ENCODE assay signal across 38 mouse cellular contexts in genomic region chr13:96749859-96750258, GRCm38 (mm10). TPM values are rescaled to one million over a fixed set of nuclear protein-coding genes. Genes with fewer than 3 reads are reported as not detected.
"Had no signal": no experiment of that assay in that cellular context is flagged by ENCODE, and none has a peak within 500 bp of the region (broad histone marks: within the 10 kb centered on the region; RNA-seq: fewer than 3 reads in every experiment).

No protein-coding gene starts in this region.

- DNase-seq: left cerebral cortex, postnatal 4 days; liver; liver, embryonic 13.5 days; liver, postnatal 0 days; lung, adult 18-20 months; lung, adult 2 months; lung, embryonic 14.5 days; lung, postnatal 10 days; lung, postnatal 14 days; lung, postnatal 36 days; lung, postnatal 4 days; midbrain, embryonic 14.5 days had no signal

- H3K36me3 ChIP-seq: limb, embryonic 10.5 days; limb, embryonic 12.5 days; limb, embryonic 13.5 days; limb, embryonic 15.5 days; liver, embryonic 12.5 days; liver, embryonic 13.5 days; liver, embryonic 15.5 days; lung, embryonic 15.5 days; midbrain, embryonic 10.5 days; midbrain, embryonic 12.5 days; midbrain, embryonic 13.5 days; midbrain, embryonic 15.5 days; neural tube, embryonic 12.5 days had no signal

- H3K27ac ChIP-seq: left cerebral cortex, adult 2 months; limb, embryonic 10.5 days; limb, embryonic 12.5 days; limb, embryonic 13.5 days; limb, embryonic 15.5 days; liver, embryonic 12.5 days; liver, embryonic 13.5 days; liver, embryonic 14.5 days; liver, embryonic 15.5 days; lung, embryonic 15.5 days; macrophage; midbrain, embryonic 10.5 days; midbrain, embryonic 12.5 days; midbrain, embryonic 13.5 days; midbrain, embryonic 15.5 days; neural tube, embryonic 12.5 days had no signal

- H3K27me3 ChIP-seq: limb, embryonic 12.5 days; limb, embryonic 13.5 days; limb, embryonic 15.5 days; liver, embryonic 12.5 days; liver, embryonic 13.5 days; liver, embryonic 15.5 days; lung, embryonic 15.5 days; megakaryocyte, embryonic 14.5 days; midbrain, embryonic 12.5 days; midbrain, embryonic 13.5 days; midbrain, embryonic 15.5 days; neural tube, embryonic 12.5 days had no signal

- H3K9ac ChIP-seq: limb, embryonic 12.5 days; limb, embryonic 13.5 days; limb, embryonic 15.5 days; liver, embryonic 12.5 days; liver, embryonic 13.5 days; liver, embryonic 14.5 days; liver, embryonic 15.5 days; liver, postnatal 0 days; lung, embryonic 14.5 days; lung, embryonic 15.5 days; midbrain, embryonic 12.5 days; midbrain, embryonic 13.5 days; midbrain, embryonic 15.5 days; neural tube, embryonic 12.5 days had no signal

- H3K4me3 ChIP-seq: left cerebral cortex, adult 2 months; limb, embryonic 10.5 days; limb, embryonic 12.5 days; limb, embryonic 13.5 days; limb, embryonic 15.5 days; liver, embryonic 12.5 days; liver, embryonic 13.5 days; liver, embryonic 15.5 days; lung, embryonic 15.5 days; megakaryocyte, embryonic 14.5 days; midbrain, embryonic 10.5 days; midbrain, embryonic 12.5 days; midbrain, embryonic 13.5 days; midbrain, embryonic 15.5 days; myocyte; neural tube, embryonic 12.5 days had no signal

- ATAC-seq: liver, embryonic 12.5 days; liver, postnatal 0 days; lung, postnatal 0 days; midbrain, embryonic 13.5 days; midbrain, embryonic 15.5 days had no signal

- H3K4me2 ChIP-seq: limb, embryonic 12.5 days; limb, embryonic 13.5 days; limb, embryonic 15.5 days; liver, embryonic 12.5 days; liver, embryonic 13.5 days; liver, embryonic 15.5 days; lung, embryonic 14.5 days; lung, embryonic 15.5 days; midbrain, embryonic 11.5 days; midbrain, embryonic 12.5 days; midbrain, embryonic 13.5 days; midbrain, embryonic 15.5 days; neural tube, embryonic 12.5 days had no signal

- H3K4me1 ChIP-seq: limb, embryonic 10.5 days; limb, embryonic 12.5 days; limb, embryonic 13.5 days; limb, embryonic 15.5 days; liver, embryonic 12.5 days; liver, embryonic 13.5 days; liver, embryonic 15.5 days; lung, embryonic 15.5 days; midbrain, embryonic 10.5 days; midbrain, embryonic 12.5 days; midbrain, embryonic 13.5 days; midbrain, embryonic 15.5 days; neural tube, embryonic 12.5 days had no signal

- H3K9me3 ChIP-seq: limb, embryonic 10.5 days; limb, embryonic 12.5 days; limb, embryonic 13.5 days; limb, embryonic 15.5 days; liver, embryonic 12.5 days; liver, embryonic 13.5 days; liver, embryonic 15.5 days; lung, embryonic 15.5 days; midbrain, embryonic 15.5 days; neural tube, embryonic 12.5 days had no signal

RNA-seq across cellular contexts. Expression of gene Ankrd31, which starts 1.8 kb away (rescaled TPM):
- total RNA-seq: megakaryocyte progenitor cell, adult 5-6 weeks; megakaryocyte, adult 5-6 weeks; megakaryocyte-erythroid progenitor cell, adult 5-6 weeks; monocyte, adult 5-6 weeks had no signal
- polyA plus RNA-seq: limb, embryonic 10.5 days; limb, embryonic 11.5 days; limb, embryonic 12.5 days; limb, embryonic 13.5 days; limb, embryonic 15.5 days; lung, adult 2 months; lung, embryonic 14.5 days; lung, embryonic 15.5 days; lung, embryonic 16.5 days; lung, postnatal 0 days; macrophage; midbrain, embryonic 10.5 days; myocyte; neural tube, embryonic 11.5 days; neural tube, embryonic 12.5 days had no signal
